20 mouse cellular contexts compared by ENCODE assay signal in the genomic region with DNA sequence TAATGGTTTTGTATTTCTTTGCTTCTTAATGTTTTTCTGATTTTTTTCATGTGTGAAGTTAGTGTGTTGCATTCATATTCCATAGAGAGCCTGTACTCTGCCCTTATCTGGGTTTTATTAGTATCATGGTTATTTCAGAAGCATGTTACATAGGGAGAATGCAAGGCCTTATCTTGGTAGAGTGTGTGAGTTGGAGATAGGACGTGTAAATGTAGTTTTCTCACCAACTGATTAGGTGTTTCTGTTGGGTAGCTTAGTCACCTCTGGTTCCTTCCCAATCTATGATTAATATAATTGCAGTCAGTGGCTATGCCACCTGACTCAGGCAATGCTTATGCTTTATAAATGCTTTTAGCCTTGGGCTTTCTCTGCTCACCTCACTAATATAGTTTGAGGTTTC. TPM values are rescaled to one million over a fixed set of nuclear protein-coding genes. Genes with fewer than 3 reads are reported as not detected.
DNase-seq lines count a peak whose midpoint lies in the region; ATAC-seq and TF ChIP-seq lines count a peak whose summit lies in the region.
"Had no signal": no experiment of that assay in that cellular context is flagged by ENCODE, and none has a peak within 500 bp of the region (broad histone marks: within the 10 kb centered on the region; RNA-seq: fewer than 3 reads in every experiment).

No protein-coding gene starts in this region.

- peak; percentile 93 for TF ChIP-seq EP300 in liver, embryonic 14.5 days (IDR thresholded peaks at IDR 0.05; ENCODE audit: low read depth)
- no peak for TF ChIP-seq EP300 in stomach, postnatal 0 days (optimal IDR thresholded peaks at IDR 0.05)

- H3K36me3 ChIP-seq in intestine, embryonic 15.5 days = no peaks in the 10 kb centered on the region
- peaks cover 2% of the 10 kb centered on the region; the same call in 1 of the 2 replicates for H3K36me3 ChIP-seq in intestine, postnatal 0 days (ENCODE audit: control insufficient read depth, insufficient read depth)
- no peaks in the 10 kb centered on the region; the same call in 1 of the 2 replicates for H3K36me3 ChIP-seq in liver, embryonic 14.5 days (replicated peaks; ENCODE audit: control insufficient read depth, insufficient read depth, low read depth)
- H3K36me3 ChIP-seq in stomach, postnatal 0 days (ENCODE audit: control insufficient read depth, insufficient read depth, low read length) = no peaks in the 10 kb centered on the region
- peaks cover 10% of the 10 kb centered on the region for H3K36me3 ChIP-seq in forebrain, embryonic 13.5 days (ENCODE audit: poor library complexity, severe bottlenecking)

- WGBS in intestine, embryonic 15.5 days = 65% methylated on average over 1 of the region's 1 CpGs
- 35% methylated on average over 1 of the region's 1 CpGs for WGBS in intestine, postnatal 0 days
- WGBS in liver, embryonic 14.5 days (ENCODE audit: insufficient replicate concordance) = 13% methylated on average over 1 of the region's 1 CpGs
- 64% methylated on average over 1 of the region's 1 CpGs for WGBS in stomach, postnatal 0 days
- 79% methylated on average over 1 of the region's 1 CpGs for WGBS in forebrain, embryonic 13.5 days

- ATAC-seq in intestine, embryonic 15.5 days = peak; percentile 45; the same call in 1 of the 2 replicates
- ATAC-seq in intestine, postnatal 0 days = no peak
- peak; percentile 94 for ATAC-seq in liver, embryonic 14.5 days (ENCODE audit: insufficient read depth)
- peak; percentile 54; the same call in 1 of the 2 replicates for ATAC-seq in stomach, postnatal 0 days (ENCODE audit: low FRiP score, low TSS enrichment)
- no peak for ATAC-seq in forebrain, embryonic 13.5 days
- ATAC-seq: hindbrain, embryonic 16.5 days had no signal

- no peak overlapping the region for H3K9ac ChIP-seq in intestine, embryonic 15.5 days
- H3K9ac ChIP-seq in intestine, postnatal 0 days (ENCODE audit: low read depth, low read length) = no peak overlapping the region
- no peak overlapping the region for H3K9ac ChIP-seq in liver, embryonic 14.5 days (replicated peaks)
- no peak overlapping the region for H3K9ac ChIP-seq in stomach, postnatal 0 days (ENCODE audit: low read length)
- H3K9ac ChIP-seq in forebrain, embryonic 13.5 days = no peak overlapping the region
- H3K9ac ChIP-seq: heart, embryonic 15.5 days had no signal

- intact Hi-C loops in left cerebral cortex, adult 2 months (cut with DNase I) = no loop called here

- no peak overlapping the region for H3K4me2 ChIP-seq in intestine, embryonic 15.5 days (replicated peaks)
- H3K4me2 ChIP-seq in intestine, postnatal 0 days (replicated peaks; ENCODE audit: low read depth) = no peak overlapping the region
- peak overlapping the region; percentile 41 for H3K4me2 ChIP-seq in liver, embryonic 14.5 days (ENCODE audit: low read depth)
- H3K4me2 ChIP-seq in stomach, postnatal 0 days (replicated peaks; ENCODE audit: low read depth) = no peak overlapping the region
- no peak overlapping the region for H3K4me2 ChIP-seq in forebrain, embryonic 13.5 days
- H3K4me2 ChIP-seq: heart, embryonic 15.5 days had no signal

- H3K27ac ChIP-seq in intestine, embryonic 15.5 days = no peak overlapping the region
- H3K27ac ChIP-seq in intestine, postnatal 0 days (ENCODE audit: low read depth, low read length) = no peak overlapping the region
- no peak overlapping the region for H3K27ac ChIP-seq in liver, embryonic 14.5 days
- H3K27ac ChIP-seq in stomach, postnatal 0 days (replicated peaks) = no peak overlapping the region
- H3K27ac ChIP-seq in left cerebral cortex, adult 2 months = no peak overlapping the region
- H3K27ac ChIP-seq in forebrain, embryonic 13.5 days = no peak overlapping the region
- H3K27ac ChIP-seq: heart, embryonic 15.5 days; layer of hippocampus, adult 2 months; macrophage had no signal

- H3K4me1 ChIP-seq in intestine, embryonic 15.5 days (replicated peaks) = 0 out of 2 replicates have a peak, but pooled peaks cover 2% of the 10 kb centered on the region
- H3K4me1 ChIP-seq in intestine, postnatal 0 days (replicated peaks; ENCODE audit: control insufficient read depth, insufficient read depth, low read length) = no peaks in the 10 kb centered on the region
- peaks cover 4 to 8% of the 10 kb centered on the region in 2 experiments for H3K4me1 ChIP-seq in liver, embryonic 14.5 days (replicated peaks; ENCODE audit: control insufficient read depth in 2 of 2, insufficient read depth in 2 of 2, low read length in 1 of 2)
- H3K4me1 ChIP-seq in stomach, postnatal 0 days (replicated peaks; ENCODE audit: control insufficient read depth, insufficient read depth) = no peaks in the 10 kb centered on the region
- H3K4me1 ChIP-seq in forebrain, embryonic 13.5 days = peaks cover 6% of the 10 kb centered on the region

- no peak for TF ChIP-seq CTCF in intestine, postnatal 0 days (IDR thresholded peaks at IDR 0.05; ENCODE audit: low read depth)
- TF ChIP-seq CTCF in liver, embryonic 14.5 days (IDR thresholded peaks at IDR 0.05; ENCODE audit: low read depth) = no peak
- no peak for TF ChIP-seq CTCF in stomach, postnatal 0 days (IDR thresholded peaks at IDR 0.05; ENCODE audit: low read depth)
- TF ChIP-seq CTCF in left cerebral cortex, adult 2 months (IDR thresholded peaks at IDR 0.05) = no peak

- H3K9me3 ChIP-seq in intestine, embryonic 15.5 days = no peaks in the 10 kb centered on the region
- H3K9me3 ChIP-seq in intestine, postnatal 0 days (ENCODE audit: control insufficient read depth) = no peaks in the 10 kb centered on the region
- no peaks in the 10 kb centered on the region for H3K9me3 ChIP-seq in liver, embryonic 14.5 days (ENCODE audit: control insufficient read depth, low read length)
- H3K9me3 ChIP-seq in stomach, postnatal 0 days (ENCODE audit: control insufficient read depth, low read length) = no peaks in the 10 kb centered on the region
- H3K9me3 ChIP-seq in forebrain, embryonic 13.5 days (replicated peaks) = no peaks in the 10 kb centered on the region
- H3K9me3 ChIP-seq: heart, embryonic 15.5 days had no signal

- no peaks in the 10 kb centered on the region for H3K27me3 ChIP-seq in intestine, embryonic 15.5 days (replicated peaks)
- no peaks in the 10 kb centered on the region for H3K27me3 ChIP-seq in intestine, postnatal 0 days (replicated peaks; ENCODE audit: control insufficient read depth, insufficient read depth, low read length)
- no peaks in the 10 kb centered on the region for H3K27me3 ChIP-seq in liver, embryonic 14.5 days (ENCODE audit: control insufficient read depth, insufficient read depth, low read length)
- H3K27me3 ChIP-seq in stomach, postnatal 0 days (ENCODE audit: control insufficient read depth, insufficient read depth, low read length) = no peaks in the 10 kb centered on the region
- no peaks in the 10 kb centered on the region for H3K27me3 ChIP-seq in forebrain, embryonic 13.5 days
- H3K27me3 ChIP-seq: heart, embryonic 15.5 days had no signal

- peak; percentile 66 for DNase-seq in c-Kit-positive CD71-positive TER-119-positive erythroid progenitor cells, embryonic 14.5 days (ENCODE audit: low spot score)
- DNase-seq in liver, embryonic 14.5 days (ENCODE audit: low read depth in 3 of 3, low spot score in 3 of 3) = peak; percentile 56 to 70 (median 58)
- DNase-seq in stomach, postnatal 0 days (ENCODE audit: low spot score) = no peak
- no peak for DNase-seq in left cerebral cortex, adult 2 months (ENCODE audit: extremely low spot score in 1 of 2, low spot score in 2 of 2)
- DNase-seq: cerebellum, postnatal 10 days; embryo, embryonic 11 days; gastrocnemius, postnatal 10 days; heart, adult 18-20 months; heart, postnatal 4 days; kidney, adult 18-20 months; kidney, postnatal 10 days; layer of hippocampus, postnatal 36 days; midbrain, embryonic 14.5 days had no signal

- H3K4me3 ChIP-seq in intestine, embryonic 15.5 days (replicated peaks) = no peak overlapping the region
- no peak overlapping the region for H3K4me3 ChIP-seq in intestine, postnatal 0 days (ENCODE audit: low read depth, low read length)
- no peak overlapping the region for H3K4me3 ChIP-seq in liver, embryonic 14.5 days (ENCODE audit: insufficient read depth in 1 of 2, low read depth in 2 of 2, low read length in 2 of 2)
- H3K4me3 ChIP-seq in stomach, postnatal 0 days (ENCODE audit: low read depth, low read length) = no peak overlapping the region
- H3K4me3 ChIP-seq in left cerebral cortex, adult 2 months = no peak overlapping the region
- H3K4me3 ChIP-seq in forebrain, embryonic 13.5 days = no peak overlapping the region
- H3K4me3 ChIP-seq: heart, embryonic 15.5 days; layer of hippocampus, adult 2 months had no signal

RNA-seq across cellular contexts. Expression of gene Top2b, which starts 19.8 kb away (rescaled TPM):
- polyA plus RNA-seq in intestine, embryonic 15.5 days (2015; fragmentation: Nextera tagmentation; extraction: Ambion mirVana) = 33.3 and 43.3 TPM in 2 replicates
- 16.2 and 17.7 TPM in 2 replicates for polyA plus RNA-seq in intestine, postnatal 0 days (2015; fragmentation: Nextera tagmentation; extraction: Ambion mirVana)
- polyA plus RNA-seq in liver, embryonic 14.5 days (2012; rRNA removed) = 8.9 and 16.5 TPM in 2 replicates
- polyA plus RNA-seq in liver, embryonic 14.5 days (2014; fragmentation: Nextera tagmentation; extraction: Ambion mirVana) = 21.0 and 21.1 TPM in 2 replicates
- polyA plus RNA-seq in stomach, postnatal 0 days (2015; fragmentation: Nextera tagmentation; extraction: Ambion mirVana) = 18.6 and 21.3 TPM in 2 replicates
- 10 to 100 TPM; 92.7 to 96.3 TPM for total RNA-seq in left cerebral cortex, adult 2 months (2021)
- 111 and 122 TPM in 2 replicates for polyA plus RNA-seq in forebrain, embryonic 13.5 days (2015; fragmentation: Nextera tagmentation; extraction: Ambion mirVana)

Comparison
In these comparisons a context has a peak if more than half of its experiments do, and no peak if none do; other contexts are left out.
1. ATAC-seq: peak in intestine, embryonic 15.5 days (single experiment), liver, embryonic 14.5 days (single experiment) and stomach, postnatal 0 days (single experiment); none in intestine, postnatal 0 days (single experiment) and forebrain, embryonic 13.5 days (single experiment).
2. DNase-seq: peak in c-Kit-positive CD71-positive TER-119-positive erythroid progenitor cells, embryonic 14.5 days (single experiment) and liver, embryonic 14.5 days (3 of 3); none in stomach, postnatal 0 days (single experiment) and left cerebral cortex, adult 2 months (0 of 2).